Mouse (Mus musculus) kidney, postnatal 10 days (tissue): ENCODE data around the gene Cep89.

Experiments used
- DNase-seq: peaks from one replicate; pipeline ENCODE4 v3.0.0; 2021; ENCODE audit warnings: mixed read lengths

Gene Cep89

DNA sequence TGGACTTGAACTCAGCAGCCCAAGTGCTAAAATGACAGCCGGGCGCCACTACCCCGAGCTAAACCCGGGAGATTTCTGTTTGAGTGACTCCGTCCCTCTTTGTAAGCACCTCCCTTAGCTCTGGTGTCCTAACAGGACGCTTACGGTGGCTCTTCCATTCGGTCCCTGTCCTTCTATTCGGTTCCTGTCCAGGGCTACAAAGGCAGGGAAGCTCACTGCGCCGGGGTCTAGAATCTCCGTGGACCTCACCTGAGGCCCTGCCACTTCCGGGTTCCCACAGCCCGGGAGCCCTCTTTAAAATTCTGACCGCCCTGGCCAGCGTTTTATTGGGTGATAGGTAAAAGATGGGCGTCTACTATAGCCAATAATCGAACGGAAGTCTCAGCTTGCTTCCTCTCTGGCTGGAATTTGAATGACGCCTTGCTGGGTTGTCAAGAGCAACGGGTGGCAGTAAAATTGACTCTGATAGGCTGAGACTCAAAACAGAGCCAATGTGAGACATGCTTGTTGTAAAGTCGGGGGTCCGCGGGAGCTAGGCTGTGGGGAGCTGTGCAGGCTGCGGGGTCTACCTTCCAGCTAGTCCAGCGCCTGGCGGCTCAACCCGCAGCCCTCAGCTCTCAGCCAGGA is at the start of gene Cep89, which contains the start of gene Faap24:
Gene Cep89 (plus strand): TSS at position 494 of the 627 bp plus-strand sequence.
Gene Faap24 (minus strand): TSS at position 295 of the 627 bp plus-strand sequence.
- peak; percentile 90 for DNase-seq

DNA sequence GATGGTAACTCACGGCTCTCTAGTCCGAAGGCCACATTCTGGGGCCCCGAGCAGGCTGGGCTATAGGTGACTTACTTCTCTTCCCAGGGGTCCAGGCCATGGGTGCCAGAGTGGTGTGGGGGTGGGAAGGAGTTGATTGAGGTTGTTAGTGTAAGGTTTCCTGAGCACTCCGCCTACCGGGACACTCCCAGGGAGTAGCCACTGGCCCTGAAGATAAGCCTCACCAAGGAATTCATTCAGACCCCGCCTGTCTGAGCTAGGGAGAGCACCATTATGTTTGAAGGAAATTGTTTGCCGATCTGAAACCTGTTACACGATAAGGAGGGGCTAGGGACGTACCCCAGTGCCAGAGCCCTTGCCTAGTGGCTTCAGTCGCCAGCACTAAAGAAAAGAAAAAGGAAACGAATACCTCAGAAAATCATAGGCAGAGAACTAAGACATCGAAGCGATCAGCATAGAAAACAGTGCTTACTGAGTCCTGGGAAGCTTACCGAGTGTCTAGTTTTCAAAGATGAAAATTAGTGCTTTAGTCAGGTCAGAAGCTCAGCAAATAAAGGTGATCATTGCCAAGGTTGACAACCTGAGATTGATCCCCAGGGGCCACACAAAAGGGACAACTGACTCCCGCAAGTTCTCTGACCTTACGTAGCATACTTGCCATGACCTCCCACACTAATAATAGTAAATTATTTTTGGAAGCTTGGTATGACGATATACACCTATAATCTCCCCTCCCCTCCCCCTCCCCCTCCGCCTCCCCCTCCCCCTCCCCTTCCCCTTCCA is 48.7 kb upstream of the Cep89 start:
- DNase-seq = no peak

DNA sequence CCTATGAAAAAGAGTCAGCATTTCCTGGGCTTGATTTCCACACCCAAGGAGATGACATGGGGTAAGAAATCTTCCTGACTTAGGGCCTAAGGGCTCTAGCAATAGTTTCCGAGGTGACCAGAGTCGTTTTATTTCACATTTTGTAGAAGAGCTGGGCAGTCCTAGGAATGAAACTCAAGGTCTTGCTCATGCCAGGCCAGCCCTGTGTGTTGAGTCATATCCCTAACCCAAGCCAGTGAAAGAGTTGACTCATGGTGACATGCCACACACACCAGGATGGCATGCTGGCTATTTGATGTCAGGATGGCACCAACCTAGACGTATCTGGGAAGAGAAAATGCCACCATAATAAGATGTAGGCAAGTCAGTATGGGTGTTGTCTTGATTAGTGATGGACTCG is 47.8 kb upstream of the Cep89 start:
- no peak for DNase-seq

DNA sequence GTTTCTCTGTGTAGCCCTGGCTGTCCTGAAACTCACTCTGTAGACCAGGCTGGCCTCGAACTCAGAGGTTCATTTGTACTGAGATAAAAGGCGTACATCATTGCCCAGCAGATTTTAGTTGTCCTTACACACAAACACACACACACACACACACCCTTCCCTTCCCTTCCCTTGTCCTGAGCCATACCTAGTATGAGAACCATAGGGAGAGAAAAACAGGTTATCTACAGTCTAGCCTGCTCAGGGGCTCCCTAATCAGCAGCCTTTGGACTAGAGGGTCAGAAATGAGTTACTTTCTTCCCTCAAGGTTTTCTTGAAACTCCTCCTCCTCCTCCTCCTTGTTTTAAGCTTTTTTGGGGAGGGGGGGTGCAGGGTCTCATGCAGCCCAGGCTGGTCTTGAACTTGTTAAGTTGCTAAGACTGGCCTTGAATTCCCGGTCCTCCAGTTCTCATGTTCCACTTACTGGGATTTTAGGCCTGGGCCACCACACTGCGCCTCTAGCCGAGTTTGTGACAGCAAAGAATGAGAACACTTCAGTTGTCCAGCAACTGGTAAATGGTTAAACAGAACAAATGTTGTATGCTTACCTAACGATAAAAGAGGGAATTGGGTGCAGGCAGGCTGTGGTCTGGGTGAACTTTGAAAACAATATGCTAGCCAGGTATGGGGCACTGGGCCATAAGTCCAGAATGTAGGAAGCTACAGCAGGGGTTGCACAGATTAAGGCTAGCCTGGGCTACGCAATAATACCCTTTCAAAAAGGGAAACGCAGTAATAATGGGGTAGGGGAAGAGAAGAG is 46.8 kb upstream of the Cep89 start:
- DNase-seq = peak; percentile 19

DNA sequence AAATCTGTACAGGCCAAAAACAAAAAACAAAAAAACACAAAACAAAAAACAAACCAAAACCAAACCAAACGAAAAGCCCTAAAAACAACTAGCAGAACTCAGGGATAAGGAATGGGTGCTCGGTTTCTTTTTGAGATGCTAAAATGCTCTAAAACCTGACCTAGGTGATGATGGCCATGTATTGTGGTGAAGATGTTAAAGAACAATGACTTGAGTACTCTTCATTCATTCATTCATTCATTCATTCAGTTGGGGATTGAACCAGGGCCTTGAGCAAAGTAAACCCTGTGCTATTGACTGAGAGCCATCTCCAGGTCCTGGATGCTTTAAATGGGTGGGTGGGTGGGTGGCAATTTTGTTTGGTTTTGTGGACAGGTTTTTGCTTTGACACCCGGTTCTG is 45.7 kb upstream of the Cep89 start:
- DNase-seq = no peak

DNA sequence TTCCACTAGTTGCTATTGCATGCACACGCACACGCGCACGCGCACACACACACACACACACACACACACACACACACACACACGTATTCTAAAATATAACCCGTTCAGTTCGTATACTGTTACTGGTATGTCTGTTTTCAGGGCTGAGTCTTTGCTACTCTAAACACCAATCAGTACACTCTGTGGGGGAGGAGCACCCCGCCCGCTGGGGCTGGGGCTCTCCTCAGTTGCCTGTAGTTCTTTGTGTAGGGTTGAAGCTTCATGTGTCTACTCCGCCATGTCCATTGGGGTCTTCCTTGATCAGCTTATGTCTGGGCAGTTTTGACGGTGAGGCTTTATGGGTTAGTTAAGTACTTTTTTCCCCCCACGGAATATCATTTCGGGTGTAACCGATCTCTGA is 43.5 kb upstream of the Cep89 start:
- no peak for DNase-seq

DNA sequence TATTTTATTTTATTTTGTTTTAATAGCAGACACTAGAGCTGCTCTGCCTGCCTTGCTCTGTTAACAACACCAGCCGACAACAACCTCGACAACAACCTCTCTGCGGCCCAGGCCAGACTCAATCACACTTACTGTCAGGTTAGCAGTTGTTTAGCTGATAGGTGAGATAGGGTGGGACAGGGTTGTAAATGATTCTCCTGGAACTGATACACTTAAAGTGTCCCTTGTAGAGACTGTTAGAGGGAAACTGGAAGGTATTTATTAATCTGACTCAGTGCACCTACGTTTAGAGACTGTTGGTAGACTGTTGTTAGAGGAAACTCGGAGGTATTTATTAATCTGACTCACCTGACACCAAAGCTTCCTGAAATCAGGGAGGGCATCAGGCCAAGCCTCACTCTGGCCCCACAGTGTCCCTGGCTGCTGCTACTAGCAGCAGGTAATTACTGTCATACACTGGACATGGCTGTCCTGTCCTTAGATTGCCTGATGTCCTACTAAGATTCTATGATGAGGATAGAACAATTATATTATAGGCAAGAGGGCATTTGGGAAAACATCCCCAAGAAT is 41.4 kb upstream of the Cep89 start:
- peak; percentile 52 for DNase-seq

DNA sequence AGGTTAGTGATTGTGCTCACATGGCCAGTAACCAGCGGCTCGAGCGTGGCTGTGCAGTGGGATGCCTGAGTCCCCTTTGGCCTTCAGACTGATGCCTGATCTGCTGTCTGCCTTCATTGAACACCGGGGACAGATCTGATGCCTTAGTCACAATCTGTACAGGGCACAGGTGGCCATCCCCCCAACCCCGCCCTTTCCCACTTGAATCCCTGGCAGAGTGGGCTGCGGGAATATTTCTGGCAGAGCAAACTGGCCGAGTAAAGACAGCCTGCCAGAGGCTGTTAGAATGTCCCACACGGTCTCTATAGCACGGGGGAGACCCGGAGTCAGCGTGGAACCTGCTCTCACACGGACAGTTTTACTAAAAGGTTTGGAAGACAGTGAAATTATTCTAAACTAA is 39.2 kb upstream of the Cep89 start:
- DNase-seq = no peak

DNA sequence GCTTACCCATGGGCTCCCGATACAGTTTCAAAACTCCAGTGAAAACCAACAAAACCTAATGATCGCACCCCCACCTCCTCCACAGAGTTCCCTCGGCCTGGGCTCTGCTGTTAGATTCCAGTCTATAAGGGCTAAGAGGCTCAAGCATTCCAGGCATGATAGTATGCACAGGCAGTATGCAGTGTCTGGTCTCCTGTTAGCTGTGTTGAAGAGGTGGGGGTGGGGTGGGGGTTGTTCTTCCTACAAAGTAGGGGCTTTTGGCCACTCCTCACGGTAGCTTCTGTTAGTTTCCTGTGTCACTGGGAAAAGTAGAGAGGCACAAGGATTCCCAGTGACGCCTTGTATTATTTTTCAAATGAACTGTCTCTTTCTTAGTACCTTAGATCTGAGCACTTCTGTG is 34.6 kb upstream of the Cep89 start:
- no peak for DNase-seq

DNA sequence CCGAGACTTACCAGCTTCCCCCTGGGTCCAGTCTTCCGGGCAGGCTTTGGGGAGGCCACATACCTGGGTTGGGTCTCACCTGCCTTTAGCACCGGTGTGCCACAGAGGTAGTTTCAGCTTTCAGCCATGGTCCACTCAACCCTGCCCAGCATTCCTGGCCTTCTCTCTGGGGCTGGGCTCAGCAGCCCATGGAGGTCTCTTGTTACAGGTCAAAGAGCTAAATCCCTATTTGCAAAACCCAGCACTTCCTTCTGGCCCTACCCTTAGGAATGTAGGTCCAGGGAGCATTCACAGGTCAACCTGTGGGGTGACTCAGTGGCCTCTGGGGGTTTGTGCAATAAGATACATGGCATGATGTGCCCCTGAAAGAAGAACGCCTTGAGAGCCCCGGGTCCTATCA is 34.0 kb upstream of the Cep89 start:
- DNase-seq = peak; percentile 62

DNA sequence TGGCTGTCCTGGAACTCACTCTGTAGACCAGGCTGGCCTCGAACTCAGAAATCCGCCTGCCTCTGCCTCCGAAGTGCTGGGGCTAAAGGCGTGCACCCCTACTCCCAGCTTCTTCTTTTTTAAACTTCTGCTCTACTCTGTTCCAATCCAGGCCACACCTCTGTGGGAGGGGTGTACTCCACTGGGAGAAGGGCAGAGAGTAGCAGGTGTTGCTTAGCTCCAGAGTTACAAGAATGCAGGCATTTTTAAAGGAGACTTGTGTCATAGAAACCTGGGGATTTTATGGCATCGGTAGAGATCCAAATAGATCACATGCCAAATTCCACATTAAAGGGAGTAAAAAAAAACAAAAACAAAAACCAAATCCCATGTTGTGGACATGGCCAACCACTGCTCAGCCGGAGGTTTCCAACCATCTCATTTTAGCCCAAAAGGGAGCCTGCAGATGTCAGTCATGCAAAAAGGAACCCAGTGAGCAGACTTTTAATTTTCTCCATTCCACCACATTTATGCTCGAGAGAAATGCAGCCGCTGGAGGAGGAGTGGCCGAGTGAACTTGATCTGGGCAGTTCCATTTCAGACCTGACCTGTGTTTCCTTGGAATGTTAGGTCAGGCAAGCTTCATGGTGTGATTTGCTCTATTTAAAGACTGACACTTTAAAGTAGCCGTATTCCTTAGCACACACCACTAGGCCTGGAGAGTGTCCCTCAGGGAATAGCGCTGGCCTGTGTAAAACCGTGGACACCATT is 31.5 kb upstream of the Cep89 start:
- peak; percentile 54 for DNase-seq

DNA sequence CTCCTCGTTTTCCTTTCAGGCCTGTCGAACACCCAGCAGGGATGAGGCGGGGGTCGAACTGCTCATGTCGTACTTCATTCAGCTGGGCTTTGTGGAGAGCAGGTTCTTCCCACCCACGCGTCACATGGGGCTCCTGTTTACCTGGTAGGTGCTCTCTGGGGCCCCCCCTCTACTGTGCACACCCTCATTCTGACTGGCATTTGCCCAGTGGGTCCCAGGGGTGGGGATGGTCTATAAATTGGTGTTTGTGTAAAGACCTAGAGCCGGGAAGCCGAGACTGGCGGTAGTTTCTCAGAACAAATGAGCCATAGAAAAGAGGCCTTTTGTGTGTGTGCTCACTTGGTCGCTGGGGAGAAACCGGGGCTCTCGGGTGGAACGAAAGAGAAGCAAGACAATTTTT is 25.7 kb upstream of the Cep89 start:
- no peak for DNase-seq

DNA sequence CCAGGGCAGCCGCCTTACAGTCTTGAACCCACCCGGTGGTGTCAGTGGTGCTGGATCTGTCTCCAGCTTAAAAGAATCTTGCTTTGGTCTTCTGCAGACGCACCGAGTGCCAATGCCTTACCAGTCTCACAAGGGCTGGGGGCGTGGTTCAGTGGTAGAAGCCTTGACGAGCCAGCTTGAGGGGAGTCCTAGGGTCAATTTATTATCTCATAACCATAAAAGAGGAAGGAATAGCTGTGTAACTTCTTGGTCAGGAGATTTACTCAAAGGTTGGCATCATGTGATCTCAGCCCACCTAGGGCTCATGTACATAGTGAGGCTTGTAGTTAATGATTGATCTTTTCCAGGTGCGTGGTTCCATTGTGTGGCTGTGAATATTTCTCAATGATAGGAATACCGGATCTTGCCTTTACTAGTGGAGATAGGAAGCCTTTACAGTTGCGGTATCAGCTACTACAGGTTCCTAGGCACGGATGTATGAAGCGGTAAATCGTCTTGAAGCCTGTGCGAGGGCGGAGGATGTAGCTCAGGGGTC is 24.3 kb upstream of the Cep89 start:
- DNase-seq = no peak

DNA sequence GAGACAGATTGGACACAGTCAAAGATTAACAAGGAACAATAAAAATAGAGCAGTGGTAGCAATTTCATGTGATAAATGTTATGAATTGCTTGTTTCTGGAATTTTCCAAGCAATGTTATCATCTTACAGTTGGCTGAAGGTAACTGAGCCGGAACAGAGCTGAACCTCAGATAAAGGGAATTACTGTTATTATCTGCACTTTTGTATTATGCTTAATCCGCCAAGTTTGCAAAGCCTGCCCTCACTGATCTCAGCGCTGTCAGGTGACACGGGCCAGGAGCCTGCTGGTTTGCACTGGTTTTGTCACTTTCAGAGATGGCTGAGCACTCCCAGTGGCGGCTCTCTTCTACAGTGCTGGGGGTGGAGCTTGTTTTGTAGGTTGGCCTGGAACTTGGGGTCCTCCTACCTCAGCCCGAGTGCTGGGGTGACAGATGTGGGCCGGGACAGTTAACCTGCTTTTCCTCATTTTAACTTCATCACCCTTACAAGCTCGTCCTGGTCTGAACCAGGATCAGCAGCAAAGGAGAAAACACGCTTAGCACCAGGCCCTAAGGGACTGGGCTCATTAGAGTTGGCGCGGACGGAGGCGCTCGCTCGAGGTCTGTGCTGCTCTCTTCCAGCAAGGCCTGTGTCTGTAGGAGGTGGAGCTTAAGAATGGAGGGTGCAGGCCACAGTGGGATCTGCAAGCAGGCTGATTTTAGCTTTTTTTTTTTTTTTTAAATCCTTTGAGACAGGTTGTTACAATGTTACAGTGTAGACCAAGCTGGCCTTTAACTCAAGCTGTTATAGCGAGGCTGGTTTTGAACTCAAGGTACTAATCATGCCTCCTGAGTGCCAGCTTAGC is 23.5 kb upstream of the Cep89 start:
- peak; percentile 70 for DNase-seq

DNA sequence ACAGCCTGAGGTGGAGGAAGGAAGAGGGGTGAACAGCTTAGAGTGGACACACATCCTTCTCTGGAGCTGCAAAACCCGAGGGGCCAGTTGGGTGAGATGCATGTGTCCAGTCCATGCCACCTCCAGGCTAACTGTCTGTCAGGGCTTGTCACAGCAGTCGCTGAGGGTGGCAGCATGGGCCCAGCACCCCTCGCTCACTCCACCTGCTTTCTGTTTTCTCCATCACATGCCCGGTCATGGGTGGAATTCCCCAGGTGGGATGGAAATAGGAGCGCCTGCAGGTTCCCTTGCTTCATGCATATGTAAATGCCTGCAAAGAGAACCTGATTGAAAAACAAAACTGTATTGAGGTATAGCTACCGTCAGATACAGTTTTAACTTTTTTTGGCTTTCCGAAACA is 22.6 kb upstream of the Cep89 start:
- no peak for DNase-seq

DNA sequence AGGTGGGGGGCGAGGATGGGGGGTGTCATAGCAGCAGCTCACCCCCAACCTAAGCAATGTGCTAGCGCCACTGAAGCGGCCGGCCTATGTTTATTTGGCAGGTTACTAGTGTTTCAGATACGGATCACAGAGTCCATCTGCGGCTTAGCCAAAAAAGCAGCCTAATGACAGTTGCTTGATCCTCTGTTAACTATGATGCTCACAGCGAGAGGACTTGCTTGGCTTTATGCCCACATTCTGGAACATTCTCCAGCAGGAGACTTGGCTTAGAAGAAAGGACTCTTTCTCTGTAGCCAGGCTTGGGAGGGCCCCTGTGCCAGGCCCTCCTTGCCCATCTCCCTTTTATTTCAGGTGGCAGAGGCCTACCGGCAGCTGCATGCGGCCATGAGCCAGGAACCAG is 20.2 kb upstream of the Cep89 start:
- DNase-seq = no peak

DNA sequence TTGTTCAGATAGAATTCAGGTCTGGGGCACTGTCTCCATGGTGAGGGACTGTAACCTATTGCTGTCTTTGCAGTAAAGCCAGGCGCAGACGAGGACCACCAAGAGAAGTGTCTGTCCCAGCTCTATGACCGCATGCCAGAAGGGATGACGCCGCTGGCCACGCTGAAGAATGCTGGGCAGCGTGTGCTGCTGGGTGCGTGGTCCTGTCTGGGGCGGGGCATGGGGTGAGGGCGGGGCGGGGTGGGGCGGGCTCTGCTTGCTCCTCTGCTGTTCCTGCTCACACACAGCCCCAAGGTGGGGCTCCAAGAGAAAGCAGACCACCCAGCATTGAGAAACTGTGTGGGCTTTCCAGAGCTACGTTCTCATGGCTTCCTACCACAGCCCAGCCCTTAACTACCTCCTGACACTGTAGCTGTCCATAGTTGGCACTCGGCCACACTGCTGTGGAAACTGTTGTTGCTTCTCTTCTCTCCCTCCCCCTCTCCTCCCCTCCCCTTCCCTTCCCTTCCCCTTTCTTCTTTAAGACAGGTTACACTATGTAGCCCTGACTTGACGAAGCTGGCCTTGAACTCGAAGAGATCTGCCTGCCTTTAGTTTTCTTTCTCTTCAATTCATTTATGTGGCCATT is 17.2 kb upstream of the Cep89 start:
- DNase-seq = no peak

DNA sequence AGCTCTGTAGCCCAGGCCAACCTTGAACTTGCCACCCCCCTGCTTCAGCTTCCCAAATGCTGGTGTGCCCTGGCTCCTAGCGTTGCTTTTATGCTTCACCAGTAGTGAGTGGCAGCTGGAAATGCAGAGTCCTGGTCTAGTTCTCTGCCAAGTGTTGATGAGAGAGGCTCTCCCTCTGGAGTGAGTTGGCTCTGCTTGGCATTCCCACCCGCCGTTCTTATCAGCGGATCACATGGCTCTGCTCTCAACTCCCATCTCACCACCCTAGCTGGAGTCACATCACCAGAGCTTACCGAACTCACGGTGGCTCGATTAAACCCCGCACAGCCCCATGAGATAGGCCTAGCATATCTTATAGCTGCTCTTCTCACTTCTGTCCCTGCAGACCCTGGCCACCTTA is 16.5 kb upstream of the Cep89 start:
- no peak for DNase-seq

DNA sequence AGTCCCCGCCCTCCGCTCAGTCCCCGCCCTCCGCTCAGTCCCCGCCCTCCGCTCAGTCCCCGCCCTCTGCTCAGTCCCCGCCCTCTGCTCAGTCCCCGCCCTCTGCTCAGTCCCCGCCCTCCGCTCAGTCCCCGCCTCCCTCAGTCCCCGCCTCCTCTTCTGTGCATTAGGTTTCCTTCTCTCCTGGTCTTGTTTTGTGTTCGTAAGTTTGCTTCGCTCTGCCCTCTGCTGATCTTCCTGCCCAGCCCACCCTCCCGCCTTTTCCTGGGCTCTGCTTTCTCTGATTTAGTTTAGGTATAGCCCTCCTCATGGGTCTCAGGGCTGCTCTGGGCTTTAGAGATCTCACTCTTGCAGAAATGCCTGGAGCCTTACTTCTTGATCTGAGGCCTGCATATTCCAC is 15.0 kb upstream of the Cep89 start:
- DNase-seq = no peak

DNA sequence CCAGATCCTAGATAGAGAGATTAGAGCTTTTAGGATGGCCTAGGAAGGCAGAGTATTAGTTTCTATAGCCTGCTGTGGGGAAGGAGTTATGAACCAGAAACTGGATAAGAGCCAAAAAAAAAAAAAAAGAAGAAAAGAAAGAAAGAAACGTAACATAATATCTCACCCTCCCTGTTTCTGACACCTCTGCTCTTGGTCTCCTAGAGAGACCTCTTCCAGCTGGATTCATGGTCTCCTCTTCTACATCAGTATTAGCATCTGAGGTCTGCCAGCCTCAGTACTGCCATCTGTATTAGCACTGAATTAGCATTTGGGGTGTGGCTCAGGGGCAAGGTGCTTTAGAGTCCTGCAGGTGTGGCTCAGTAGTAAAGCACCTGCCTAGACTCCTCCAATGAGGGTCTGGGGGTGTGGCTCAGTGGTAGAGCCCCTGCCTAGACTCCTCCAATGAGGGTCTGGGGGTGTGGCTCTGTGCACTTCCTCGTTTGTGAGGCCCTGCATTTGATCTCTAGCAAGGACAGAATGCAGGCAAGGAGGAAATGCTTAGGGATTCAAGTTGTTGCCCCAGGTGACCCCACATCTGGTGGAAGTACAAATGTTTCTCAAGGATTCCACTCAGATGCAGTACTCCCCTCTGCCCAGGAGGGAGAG is 14.0 kb upstream of the Cep89 start:
- DNase-seq = no peak
